Mouse (Mus musculus) forebrain, embryonic 14.5 days (tissue): ENCODE measurements around the gene Ddx39. TPM values are rescaled to one million over a fixed set of nuclear protein-coding genes. Genes with fewer than 3 reads are reported as not detected.

Experiments
- ATAC-seq: fragments of 200-750 bp; cut with Nextera tagmentation; 2 replicates; pipeline ENCODE4 v1.8.0; 2017; ENCODE audit warnings: mild to moderate bottlenecking, moderate library complexity
- DNase-seq: peaks from one replicate; pipeline ENCODE4 v3.0.0-alpha.2; 2015; ENCODE audit warnings: low spot score
- H3K27ac ChIP-seq: fragments of 300-500 bp; sonication (generic); 2 replicates; pipeline ENCODE4 v1.5.1; 2014; ENCODE audit warnings: low read depth, mild to moderate bottlenecking, control low read depth, low read length, moderate library complexity
- H3K27me3 ChIP-seq: fragments of 300-500 bp; sonication (generic); replicated peaks from 2 replicates; pipeline ENCODE4 v1.6.1; 2014; ENCODE audit warnings: low read length, control low read depth, mixed read lengths; ENCODE audit not compliant: control insufficient read depth, insufficient read depth
- H3K36me3 ChIP-seq: fragments of 300-500 bp; sonication (generic); 2 replicates; pipeline ENCODE4 v1.6.1; 2014; ENCODE audit warnings: low read length, control low read depth; ENCODE audit not compliant: control insufficient read depth, insufficient read depth
- H3K4me1 ChIP-seq: fragments of 300-500 bp; sonication (generic); 2 replicates; pipeline ENCODE4 v1.6.1; 2014; ENCODE audit warnings: antibody characterized with exemption, low read length, control low read depth; ENCODE audit not compliant: control insufficient read depth, insufficient read depth
- H3K4me2 ChIP-seq: fragments of 300-500 bp; sonication (generic); 2 replicates; pipeline ENCODE4 v1.6.1; 2014; ENCODE audit warnings: mild to moderate bottlenecking, control low read depth, low read length
- H3K4me3 ChIP-seq: fragments of 300-500 bp; sonication (generic); 2 replicates; pipeline ENCODE4 v1.5.1; 2014; ENCODE audit warnings: low read depth, low read length, control low read depth
- H3K9ac ChIP-seq: fragments of 300-500 bp; sonication (generic); 2 replicates; pipeline ENCODE4 v1.6.1; 2014; ENCODE audit warnings: mild to moderate bottlenecking, low read length, control low read depth, moderate library complexity
- H3K9me3 ChIP-seq: fragments of 300-500 bp; sonication (generic); replicated peaks from 2 replicates; pipeline ENCODE4 v1.6.1; 2016; ENCODE audit warnings: low read length, control low read depth, mixed read lengths; ENCODE audit not compliant: control insufficient read depth
- WGBS: fragments of 180-500 bp; shearing (Covaris S2); extraction: QIAGEN DNeasy Blood & Tissue Kit; methylation state at CpG from one replicate; pipeline ENCODE4 v1.1.7; 2014; 5-methylcytosine and 5-hydroxymethylcytosine counted together
- polyA plus RNA-seq: library from polyadenylated mRNA; unstranded; fragments of >200 nt; fragmentation: Nextera tagmentation; extraction: Ambion mirVana; gene quantifications from 2 replicates; pipeline ENCODE4 v1.2.1, GENCODE M21; 2014

Gene Ddx39
- polyA plus RNA-seq, 1 experiment from 2014 or later, result 133 TPM

- no peak overlapping the region for H3K4me2 ChIP-seq
- H3K27ac ChIP-seq, result no peak overlapping the region
- no peaks in the 10 kb centered on the region for H3K36me3 ChIP-seq
- WGBS, result 78% methylated on average over 9 of the region's 9 CpGs
- peaks cover 11% of the 10 kb centered on the region for H3K27me3 ChIP-seq
- H3K9ac ChIP-seq, result no peak overlapping the region
- ATAC-seq (no peak), DNase-seq (no peak)
- H3K4me1 ChIP-seq, result no peaks in the 10 kb centered on the region
- H3K9me3 ChIP-seq, result no peaks in the 10 kb centered on the region
- no peak overlapping the region for H3K4me3 ChIP-seq
Measured at GRCm38 (mm10) chr8:83749265-83749664, 34.3 kb downstream of the Ddx39 start.

DNA sequence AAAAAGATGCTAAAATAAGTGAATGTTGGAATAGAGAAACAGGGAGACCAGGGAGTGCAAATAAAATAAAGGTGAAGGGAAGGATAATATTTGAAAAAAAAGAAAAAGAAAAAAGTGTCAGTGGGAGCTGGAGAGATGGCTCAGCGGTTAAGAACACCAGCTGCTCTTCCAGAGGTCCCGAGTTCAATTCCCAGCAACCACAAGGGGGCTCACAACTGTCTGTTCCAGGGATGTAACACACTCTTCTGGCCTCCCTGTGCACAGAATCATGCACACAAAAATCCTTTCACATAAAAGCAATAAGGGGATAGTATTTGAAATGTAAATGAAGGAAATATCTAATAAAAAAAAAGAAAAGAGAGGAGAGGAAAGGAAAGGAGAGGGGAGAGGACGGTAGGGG lies 39.2 kb downstream of the Ddx39 start:
- no peaks in the 10 kb centered on the region for H3K36me3 ChIP-seq
- H3K4me1 ChIP-seq, result no peaks in the 10 kb centered on the region
- DNase-seq (no peak), ATAC-seq (no peak)
- H3K27ac ChIP-seq, result no peak overlapping the region
- H3K9me3 ChIP-seq, result no peaks in the 10 kb centered on the region
- H3K4me2 ChIP-seq, result no peak overlapping the region
- H3K9ac ChIP-seq, result no peak overlapping the region
- H3K27me3 ChIP-seq, result no peaks in the 10 kb centered on the region
- WGBS, result 54% methylated on average over 3 of the region's 3 CpGs
- H3K4me3 ChIP-seq, result no peak overlapping the region

GRCm38 (mm10) chr8:83756273-83756672 lies 41.3 kb downstream of the Ddx39 start:
- Histone ChIP-seq H3K9ac (no peak overlapping the region), H3K27me3 (no peaks in the 10 kb centered on the region), H3K36me3 (no peaks in the 10 kb centered on the region), H3K9me3 (no peaks in the 10 kb centered on the region), H3K4me1 (no peaks in the 10 kb centered on the region), H3K4me3 (no peak overlapping the region), H3K27ac (no peak overlapping the region), H3K4me2 (no peak overlapping the region)
- no peak for ATAC-seq
- WGBS, result 93% methylated on average over 3 of the region's 3 CpGs
- no peak for DNase-seq

DNA sequence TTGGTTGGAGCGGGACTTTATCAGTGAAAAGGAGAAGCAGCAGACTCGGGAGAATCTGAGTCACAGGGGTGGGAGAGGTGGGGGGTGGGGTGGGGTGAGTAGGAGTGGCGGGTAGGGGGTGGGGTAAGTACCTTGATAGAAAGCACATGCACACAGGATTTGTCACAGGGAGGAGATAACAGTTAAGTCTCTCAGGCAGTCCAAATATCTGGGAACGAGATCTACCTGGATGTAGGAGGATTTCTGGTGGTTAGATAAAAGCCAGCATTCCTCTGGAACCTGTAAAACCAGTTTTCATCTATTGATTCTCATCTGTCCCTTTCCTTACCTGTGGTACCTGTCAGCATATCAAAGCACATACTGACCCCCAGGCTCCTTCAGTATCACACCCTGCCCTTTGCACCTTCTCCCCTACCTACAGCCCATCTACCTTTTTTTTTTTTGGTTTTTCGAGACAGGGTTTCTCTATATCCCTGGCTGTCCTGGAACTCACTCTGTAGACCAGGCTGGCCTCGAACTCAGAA lies 42.2 kb downstream of the Ddx39 start:
- Histone ChIP-seq H3K27me3 (no peaks in the 10 kb centered on the region), H3K4me3 (no peak overlapping the region), H3K9ac (no peak overlapping the region), H3K4me2 (no peak overlapping the region), H3K36me3 (no peaks in the 10 kb centered on the region), H3K27ac (no peak overlapping the region), H3K9me3 (no peaks in the 10 kb centered on the region), H3K4me1 (no peaks in the 10 kb centered on the region)
- 88% methylated on average over 6 of the region's 6 CpGs for WGBS
- ATAC-seq (no peak), DNase-seq (no peak)

- ATAC-seq, result no peak
- 65% methylated on average over 5 of the region's 5 CpGs for WGBS
- Histone ChIP-seq H3K4me3 (no peak overlapping the region), H3K4me1 (no peaks in the 10 kb centered on the region), H3K9ac (no peak overlapping the region), H3K27me3 (no peaks in the 10 kb centered on the region), H3K27ac (no peak overlapping the region), H3K4me2 (no peak overlapping the region), H3K36me3 (no peaks in the 10 kb centered on the region), H3K9me3 (no peaks in the 10 kb centered on the region)
- DNase-seq, result no peak
Measured at GRCm38 (mm10) chr8:83758298-83758697, 43.3 kb downstream of the Ddx39 start.

DNA sequence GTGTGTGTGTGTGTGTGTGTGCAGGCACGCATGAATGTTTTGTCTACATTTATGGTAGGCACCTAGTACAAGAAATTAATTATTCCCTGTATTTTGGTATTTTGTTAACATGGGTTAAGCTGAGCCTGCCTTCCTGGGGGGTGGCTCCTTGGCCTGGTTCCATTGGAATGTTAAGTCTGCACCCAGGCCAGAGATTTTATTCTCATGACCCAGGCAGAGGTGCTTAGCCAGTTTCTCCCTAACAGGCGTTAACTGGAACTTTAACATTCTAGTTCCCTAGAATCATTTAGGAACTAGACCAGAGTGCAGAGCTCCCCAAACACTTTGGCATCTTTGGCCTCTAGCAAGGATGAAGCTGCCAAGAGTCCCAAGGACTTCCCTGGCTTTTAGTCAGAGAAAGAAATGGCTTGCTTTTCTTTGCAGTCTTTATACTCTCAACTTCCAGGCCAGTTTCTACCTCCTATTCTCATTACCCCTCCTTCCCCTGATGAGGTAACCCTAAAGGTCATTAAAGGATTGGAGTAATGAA lies 44.3 kb downstream of the Ddx39 start:
- Histone ChIP-seq H3K27me3 (no peaks in the 10 kb centered on the region), H3K9ac (no peak overlapping the region), H3K27ac (no peak overlapping the region), H3K4me1 (no peaks in the 10 kb centered on the region), H3K9me3 (no peaks in the 10 kb centered on the region), H3K4me2 (no peak overlapping the region), H3K4me3 (no peak overlapping the region), H3K36me3 (no peaks in the 10 kb centered on the region)
- DNase-seq (no peak), ATAC-seq (no peak)
- WGBS, result 68% methylated on average over 2 of the region's 2 CpGs

DNA sequence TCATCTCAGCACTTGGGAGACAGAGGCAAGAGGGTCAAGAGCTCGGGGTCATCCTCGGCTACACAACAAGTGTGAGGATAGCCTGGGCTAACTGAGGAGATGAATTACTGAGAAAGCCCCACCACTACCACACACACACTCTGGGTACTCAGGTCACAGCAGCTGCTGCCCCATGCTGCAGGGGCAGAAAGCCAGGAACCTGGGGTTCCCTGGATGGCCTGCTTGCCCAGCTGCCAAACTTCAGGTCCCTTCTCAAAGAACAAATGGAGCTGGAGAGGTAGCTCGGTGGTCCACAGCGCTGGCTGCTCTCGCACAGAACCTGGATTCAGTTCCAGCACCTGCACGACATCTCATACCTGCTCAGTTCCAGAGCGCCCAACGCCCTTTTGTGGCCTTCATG lies 49.1 kb downstream of the Ddx39 start:
- no peaks in the 10 kb centered on the region for H3K9me3 ChIP-seq
- WGBS, result 93% methylated on average over 8 of the region's 8 CpGs
- DNase-seq, result no peak
- no peak overlapping the region for H3K4me3 ChIP-seq
- no peak overlapping the region for H3K9ac ChIP-seq
- H3K27me3 ChIP-seq, result no peaks in the 10 kb centered on the region
- no peak overlapping the region for H3K27ac ChIP-seq
- no peak overlapping the region for H3K4me2 ChIP-seq
- no peaks in the 10 kb centered on the region for H3K36me3 ChIP-seq
- no peak for ATAC-seq
- H3K4me1 ChIP-seq, result no peaks in the 10 kb centered on the region

- H3K4me1 ChIP-seq, result no peaks in the 10 kb centered on the region
- ATAC-seq (no peak), DNase-seq (no peak)
- H3K9ac ChIP-seq, result no peak overlapping the region
- no peak overlapping the region for H3K4me2 ChIP-seq
- H3K27me3 ChIP-seq, result no peaks in the 10 kb centered on the region
- 94% methylated on average over 2 of the region's 2 CpGs for WGBS
- H3K9me3 ChIP-seq, result no peaks in the 10 kb centered on the region
- no peak overlapping the region for H3K27ac ChIP-seq
- no peak overlapping the region for H3K4me3 ChIP-seq
- no peaks in the 10 kb centered on the region for H3K36me3 ChIP-seq
Measured at GRCm38 (mm10) chr8:83764717-83765116, 49.7 kb downstream of the Ddx39 start.

DNA sequence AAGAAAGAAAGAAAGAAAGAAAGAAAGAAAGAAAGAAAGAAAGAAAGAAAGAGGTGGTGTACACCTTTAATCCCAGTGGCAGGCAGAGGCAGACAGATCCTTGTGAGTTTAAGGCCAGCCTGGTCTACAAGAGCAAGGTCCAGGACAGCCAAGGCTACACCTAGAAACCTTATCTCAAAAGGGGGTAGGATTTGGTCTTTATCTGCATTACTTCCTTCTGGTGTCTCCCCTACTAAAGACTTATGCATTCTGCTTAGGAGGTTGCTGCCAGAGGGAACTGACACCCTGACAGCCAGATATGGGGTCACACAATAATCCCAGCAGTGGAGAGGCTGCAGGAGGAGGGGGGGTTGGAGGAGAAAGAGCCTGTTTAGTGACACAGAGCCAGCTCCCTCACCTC lies 50.7 kb downstream of the Ddx39 start:
- ATAC-seq (no peak), DNase-seq (no peak)
- no peak overlapping the region for H3K4me3 ChIP-seq
- no peaks in the 10 kb centered on the region for H3K9me3 ChIP-seq
- H3K4me2 ChIP-seq, result no peak overlapping the region
- H3K27me3 ChIP-seq, result no peaks in the 10 kb centered on the region
- H3K9ac ChIP-seq, result no peak overlapping the region
- no peaks in the 10 kb centered on the region for H3K36me3 ChIP-seq
- no peaks in the 10 kb centered on the region for H3K4me1 ChIP-seq
- H3K27ac ChIP-seq, result no peak overlapping the region
